Mouse (Mus musculus) liver, postnatal 0 days (tissue): ENCODE results near the gene Spats2l. TPM values are rescaled to one million over a fixed set of nuclear protein-coding genes. Genes with fewer than 3 reads are reported as not detected.

ENCODE experiments used
- ATAC-seq: fragments of 200-750 bp; cut with Nextera tagmentation; 2 replicates; pipeline ENCODE4 v1.8.0; 2017; ENCODE audit warnings: mild to moderate bottlenecking, moderate library complexity
- DNase-seq: peaks from one replicate; pipeline ENCODE4 v3.0.0-alpha.2; 2016
- H3K27ac ChIP-seq: fragments of 300-500 bp; sonication (generic); 2 replicates; pipeline ENCODE4 v1.5.1; 2014; ENCODE audit warnings: antibody characterized with exemption, moderate library complexity, mild to moderate bottlenecking, low read depth
- H3K27me3 ChIP-seq: fragments of 300-500 bp; sonication (generic); 2 replicates; pipeline ENCODE4 v1.6.1; 2014; ENCODE audit warnings: low read length, control low read depth, mixed read lengths; ENCODE audit not compliant: insufficient read depth
- H3K36me3 ChIP-seq: fragments of 300-500 bp; sonication (generic); replicated peaks from 2 replicates; pipeline ENCODE4 v1.6.1; 2014; ENCODE audit warnings: mild to moderate bottlenecking, control low read depth, low read length, moderate library complexity, mixed read lengths; ENCODE audit not compliant: insufficient read depth
- H3K4me1 ChIP-seq: fragments of 300-500 bp; sonication (generic); 2 replicates; pipeline ENCODE4 v1.6.1; 2014; ENCODE audit warnings: antibody characterized with exemption, mild to moderate bottlenecking, control low read depth; ENCODE audit not compliant: insufficient read depth
- H3K4me2 ChIP-seq: fragments of 300-500 bp; sonication (generic); 2 replicates; pipeline ENCODE4 v1.6.1; 2014; ENCODE audit warnings: low read depth, mild to moderate bottlenecking, low read length, moderate library complexity, mixed read lengths
- H3K4me3 ChIP-seq: fragments of 300-500 bp; sonication (generic); 2 replicates; pipeline ENCODE4 v1.5.1; 2014; ENCODE audit warnings: low read depth, low read length
- H3K9ac ChIP-seq: fragments of 300-500 bp; sonication (generic); replicated peaks from 2 replicates; pipeline ENCODE4 v1.6.1; 2014; ENCODE audit warnings: mild to moderate bottlenecking, moderate library complexity
- H3K9me3 ChIP-seq: fragments of 300-500 bp; sonication (generic); 2 replicates; pipeline ENCODE4 v1.6.1; 2016; ENCODE audit warnings: mild to moderate bottlenecking, control low read depth, low read length, mixed read lengths
- CTCF ChIP-seq: sonication (generic); IDR thresholded peaks from 2 replicates; pipeline ENCODE4 v1.5.1; 2016; ENCODE audit warnings: antibody characterized with exemption, low read depth
- EP300 ChIP-seq: IDR thresholded peaks from 2 replicates; pipeline ENCODE4 v1.6.1; 2016; ENCODE audit warnings: antibody characterized with exemption, low read depth, mild to moderate bottlenecking
- WGBS: fragments of 180-500 bp; shearing (Covaris S2); extraction: QIAGEN DNeasy Blood & Tissue Kit; methylation state at CpG from one replicate; pipeline ENCODE4 v1.1.7; 2014; ENCODE audit not compliant: insufficient replicate concordance; 5-methylcytosine and 5-hydroxymethylcytosine counted together
- polyA plus RNA-seq: library from polyadenylated mRNA; unstranded; fragments of >200 nt; fragmentation: Nextera tagmentation; extraction: Ambion mirVana; gene quantifications from 2 replicates; pipeline ENCODE4 v1.2.1, GENCODE M21; 2015

Spats2l gene
- polyA plus RNA-seq = 9.9 and 10.2 TPM in 2 replicates

DNA sequence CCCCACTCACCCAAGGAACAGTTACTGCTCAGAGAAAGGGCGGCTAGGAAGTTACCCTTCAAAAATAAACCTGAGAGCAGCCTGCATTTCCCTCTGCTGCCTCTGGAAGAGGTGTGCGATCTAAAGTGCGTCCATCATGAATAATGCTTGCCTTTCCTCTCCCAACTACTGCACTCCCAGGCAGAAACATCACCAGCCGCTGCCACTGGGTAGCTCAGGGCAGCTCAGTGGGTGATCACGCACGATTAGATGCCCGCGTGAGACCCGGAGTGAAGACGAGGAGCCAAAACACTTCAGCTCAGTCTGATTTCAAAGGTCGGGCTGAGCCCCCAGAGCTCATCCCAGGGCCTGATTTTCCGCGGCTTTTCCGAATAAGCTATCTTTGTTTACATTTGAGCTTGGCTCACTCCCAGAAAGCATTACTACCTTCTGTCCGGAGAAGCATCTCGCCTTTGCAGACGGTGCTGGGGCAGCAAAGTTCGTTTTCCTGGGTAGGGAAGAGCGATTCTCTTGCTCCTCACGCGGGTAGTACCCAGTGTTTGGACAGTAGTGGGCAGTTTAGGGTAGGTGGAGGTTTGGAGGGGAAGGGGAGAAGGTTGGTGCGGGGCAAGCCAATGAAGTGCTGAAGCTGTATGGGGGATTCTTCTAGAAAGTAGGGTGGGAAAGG is at the start of gene Spats2l:
Gene Spats2l (plus strand): TSS at position 162 of the 667 bp plus-strand sequence.
- peak within 1 kb of the TSS; percentile 79 for H3K27ac ChIP-seq

DNA sequence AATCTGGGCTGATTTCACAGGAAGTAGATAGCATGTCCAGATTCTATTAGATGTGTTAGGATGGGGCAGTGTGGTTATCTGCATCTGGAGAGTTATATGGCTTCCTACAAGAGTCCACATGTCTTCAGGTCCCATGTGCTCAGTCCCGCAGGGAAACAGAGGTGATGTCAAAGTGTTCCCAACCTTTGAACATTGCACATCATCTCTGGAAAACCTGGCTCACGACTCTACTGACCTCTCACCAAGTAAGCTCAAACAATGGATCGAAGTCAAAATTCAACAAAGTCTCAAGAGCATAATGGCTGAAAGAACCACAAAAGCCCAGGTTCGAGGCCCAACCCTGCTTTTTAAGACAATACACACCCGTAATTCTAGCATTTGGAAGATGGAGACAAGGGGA is 48.7 kb upstream of the Spats2l start:
- no peak for TF ChIP-seq CTCF
- no peak for TF ChIP-seq EP300
- H3K4me1 ChIP-seq = peaks cover 2% of the 10 kb centered on the region; the same call in 1 of the 2 replicates
- no peak overlapping the region for H3K4me3 ChIP-seq
- 60% methylated on average over 5 of the region's 5 CpGs for WGBS
- ATAC-seq (peak; percentile 68), DNase-seq (peak; percentile 13)
- H3K27ac ChIP-seq = no peak overlapping the region
- no peak overlapping the region for H3K9ac ChIP-seq
- no peaks in the 10 kb centered on the region for H3K36me3 ChIP-seq
- H3K9me3 ChIP-seq = no peaks in the 10 kb centered on the region
- no peak overlapping the region for H3K4me2 ChIP-seq
- no peaks in the 10 kb centered on the region for H3K27me3 ChIP-seq

More for the DNA sequence above, at the start of gene Spats2l:
- Histone ChIP-seq H3K9me3 (no peaks in the 10 kb centered on the region), H3K4me3 (peak within 1 kb of the TSS; percentile 66), H3K27me3 (peaks cover 19% of the 10 kb centered on the region), H3K4me2 (peak within 1 kb of the TSS; percentile 80), H3K4me1 (no peaks in the 10 kb centered on the region), H3K36me3 (no peaks in the 10 kb centered on the region), H3K9ac (peak within 1 kb of the TSS; percentile 70)
- 2% methylated on average over 22 of the region's 22 CpGs for WGBS
- TF ChIP-seq CTCF (peak; percentile 32), EP300 (no peak)
- ATAC-seq (peak; percentile 28), DNase-seq (peak; percentile 14)

GRCm38 (mm10) chr1:57735877-57736276 is 38.1 kb upstream of the Spats2l start:
- ATAC-seq = no peak

GRCm38 (mm10) chr1:57741740-57742139 is 32.2 kb upstream of the Spats2l start:
- H3K9ac ChIP-seq = no peak overlapping the region
- 0 out of 2 replicates have a peak, but pooled peaks cover 3% of the 10 kb centered on the region for H3K4me1 ChIP-seq
- H3K4me3 ChIP-seq = no peak overlapping the region
- no peak for TF ChIP-seq EP300
- no peak for TF ChIP-seq CTCF
- no peaks in the 10 kb centered on the region for H3K36me3 ChIP-seq
- DNase-seq (no peak), ATAC-seq (no peak)
- no peak overlapping the region for H3K4me2 ChIP-seq
- H3K9me3 ChIP-seq = no peaks in the 10 kb centered on the region
- H3K27ac ChIP-seq = no peak overlapping the region
- 75% methylated on average over 8 of the region's 8 CpGs for WGBS
- H3K27me3 ChIP-seq = no peaks in the 10 kb centered on the region

More at GRCm38 (mm10) chr1:57735877-57736276, 38.1 kb upstream of the Spats2l start:
- Histone ChIP-seq H3K27me3 (no peaks in the 10 kb centered on the region), H3K4me2 (no peak overlapping the region), H3K27ac (no peak overlapping the region), H3K4me1 (no peaks in the 10 kb centered on the region), H3K36me3 (no peaks in the 10 kb centered on the region), H3K9ac (no peak overlapping the region), H3K4me3 (no peak overlapping the region), H3K9me3 (no peaks in the 10 kb centered on the region)
- WGBS = 48% methylated on average over 4 of the region's 4 CpGs
- no peak for DNase-seq
- TF ChIP-seq CTCF (no peak), EP300 (no peak)

GRCm38 (mm10) chr1:57742266-57742665 is 31.7 kb upstream of the Spats2l start:
- H3K9me3 ChIP-seq = no peaks in the 10 kb centered on the region
- no peak overlapping the region for H3K9ac ChIP-seq
- peak; percentile 69; the same call in 1 of the 2 replicates for ATAC-seq
- H3K4me3 ChIP-seq = no peak overlapping the region
- no peak overlapping the region for H3K27ac ChIP-seq
- H3K36me3 ChIP-seq = no peaks in the 10 kb centered on the region
- H3K4me2 ChIP-seq = no peak overlapping the region
- 0 out of 2 replicates have a peak, but pooled peaks cover 3% of the 10 kb centered on the region for H3K4me1 ChIP-seq
- TF ChIP-seq EP300 (no peak), CTCF (no peak)
- peak; percentile 16 for DNase-seq
- no peaks in the 10 kb centered on the region for H3K27me3 ChIP-seq
- WGBS = 66% methylated on average over 2 of the region's 2 CpGs

- ATAC-seq = no peak
- WGBS = 64% methylated on average over 3 of the region's 3 CpGs
- H3K9me3 ChIP-seq = no peaks in the 10 kb centered on the region
- no peak overlapping the region for H3K9ac ChIP-seq
- no peak overlapping the region for H3K4me2 ChIP-seq
- no peaks in the 10 kb centered on the region for H3K27me3 ChIP-seq
- no peaks in the 10 kb centered on the region for H3K4me1 ChIP-seq
- no peak overlapping the region for H3K4me3 ChIP-seq
- H3K36me3 ChIP-seq = no peaks in the 10 kb centered on the region
- no peak for DNase-seq
- TF ChIP-seq EP300 (no peak), CTCF (no peak)
- no peak overlapping the region for H3K27ac ChIP-seq
Observed at GRCm38 (mm10) chr1:57751781-57752180, 22.2 kb upstream of the Spats2l start.
